Mouse (Mus musculus) intestine, postnatal 0 days (tissue): ENCODE measurements around the gene C2cd2l. TPM values are rescaled to one million over a fixed set of nuclear protein-coding genes. Genes with fewer than 3 reads are reported as not detected.

Experiments used
- ATAC-seq: fragments of 200-750 bp; cut with Nextera tagmentation; 2 replicates; pipeline ENCODE4 v1.8.0; 2017; ENCODE audit warnings: mild to moderate bottlenecking, moderate TSS enrichment, moderate library complexity
- H3K27ac ChIP-seq: fragments of 300-500 bp; sonication (generic); 2 replicates; pipeline ENCODE4 v1.5.1; 2014; ENCODE audit warnings: mild to moderate bottlenecking, low read depth, low read length, moderate library complexity
- H3K27me3 ChIP-seq: fragments of 300-500 bp; sonication (generic); replicated peaks from 2 replicates; pipeline ENCODE4 v1.6.1; 2014; ENCODE audit warnings: low read length, mixed read lengths; ENCODE audit not compliant: control insufficient read depth, insufficient read depth
- H3K36me3 ChIP-seq: fragments of 300-500 bp; sonication (generic); 2 replicates; pipeline ENCODE4 v1.6.1; 2014; ENCODE audit warnings: mild to moderate bottlenecking, moderate library complexity; ENCODE audit not compliant: control insufficient read depth, insufficient read depth
- H3K4me1 ChIP-seq: fragments of 300-500 bp; sonication (generic); replicated peaks from 2 replicates; pipeline ENCODE4 v1.6.1; 2014; ENCODE audit warnings: antibody characterized with exemption, low read length, mixed read lengths; ENCODE audit not compliant: control insufficient read depth, insufficient read depth
- H3K4me2 ChIP-seq: fragments of 300-500 bp; sonication (generic); replicated peaks from 2 replicates; pipeline ENCODE4 v1.6.1; 2014; ENCODE audit warnings: low read depth, mild to moderate bottlenecking, moderate library complexity
- H3K4me3 ChIP-seq: fragments of 300-500 bp; sonication (generic); 2 replicates; pipeline ENCODE4 v1.5.1; 2014; ENCODE audit warnings: low read depth, low read length
- H3K9ac ChIP-seq: fragments of 300-500 bp; sonication (generic); 2 replicates; pipeline ENCODE4 v1.6.1; 2014; ENCODE audit warnings: mild to moderate bottlenecking, low read depth, low read length
- H3K9me3 ChIP-seq: fragments of 300-500 bp; sonication (generic); 2 replicates; pipeline ENCODE4 v1.6.1; 2016; ENCODE audit warnings: mixed run types; ENCODE audit not compliant: control insufficient read depth
- CTCF ChIP-seq: sonication (generic); IDR thresholded peaks from 2 replicates; pipeline ENCODE4 v1.5.1; 2016; ENCODE audit warnings: low read depth, mild to moderate bottlenecking, control low read depth, antibody characterized with exemption, moderate library complexity
- WGBS: fragments of 180-500 bp; shearing (Covaris S2); extraction: QIAGEN DNeasy Blood & Tissue Kit; methylation state at CpG from one replicate; pipeline ENCODE4 v1.1.7; 2014; 5-methylcytosine and 5-hydroxymethylcytosine counted together
- polyA plus RNA-seq: library from polyadenylated mRNA; unstranded; fragments of >200 nt; fragmentation: Nextera tagmentation; extraction: Ambion mirVana; gene quantifications from 2 replicates; pipeline ENCODE4 v1.2.1, GENCODE M21; 2015

Gene C2cd2l
- polyA plus RNA-seq, 1 experiment from 2014 or later = 42.4 TPM

DNA sequence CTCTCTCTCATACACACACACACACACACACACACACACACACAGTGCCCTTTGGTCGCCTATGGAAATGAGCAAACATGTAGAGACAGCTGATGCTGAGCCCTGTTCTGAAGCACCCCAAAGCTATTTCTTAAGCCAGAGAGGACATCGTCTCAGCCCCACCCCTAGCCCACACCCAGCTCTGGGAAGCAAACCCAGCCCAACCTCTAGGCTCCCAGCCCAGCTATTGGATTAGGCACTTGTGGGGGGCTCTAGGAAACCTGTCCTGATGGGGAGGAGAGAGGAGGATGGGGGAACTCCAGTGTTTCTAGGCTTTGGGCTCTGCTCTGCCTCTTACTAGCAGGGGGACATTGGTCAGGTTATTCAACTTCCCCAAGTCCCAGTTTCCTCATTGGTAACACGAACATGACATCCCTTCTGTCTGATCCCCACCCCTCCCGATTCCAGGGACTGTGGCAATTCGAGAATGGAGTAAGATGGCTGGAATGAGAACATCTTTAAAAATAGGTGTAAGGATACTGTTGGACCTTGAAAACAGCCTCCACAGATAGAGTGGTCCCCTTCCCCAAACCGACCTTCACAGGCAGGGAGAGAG, 33.7 kb downstream of the C2cd2l start:
- H3K36me3 ChIP-seq = peaks cover 16% of the 10 kb centered on the region; the same call in 1 of the 2 replicates
- no peak overlapping the region for H3K9ac ChIP-seq
- H3K27ac ChIP-seq = no peak overlapping the region
- WGBS = 14% methylated on average over 5 of the region's 6 CpGs
- no peak overlapping the region for H3K4me3 ChIP-seq
- no peak for TF ChIP-seq CTCF
- ATAC-seq = no peak
- peaks cover 8% of the 10 kb centered on the region; the same call in 1 of the 2 replicates for H3K27me3 ChIP-seq
- H3K9me3 ChIP-seq = no peaks in the 10 kb centered on the region
- H3K4me2 ChIP-seq = no peak overlapping the region
- 0 out of 2 replicates have a peak, but pooled peaks cover 7% of the 10 kb centered on the region for H3K4me1 ChIP-seq

DNA sequence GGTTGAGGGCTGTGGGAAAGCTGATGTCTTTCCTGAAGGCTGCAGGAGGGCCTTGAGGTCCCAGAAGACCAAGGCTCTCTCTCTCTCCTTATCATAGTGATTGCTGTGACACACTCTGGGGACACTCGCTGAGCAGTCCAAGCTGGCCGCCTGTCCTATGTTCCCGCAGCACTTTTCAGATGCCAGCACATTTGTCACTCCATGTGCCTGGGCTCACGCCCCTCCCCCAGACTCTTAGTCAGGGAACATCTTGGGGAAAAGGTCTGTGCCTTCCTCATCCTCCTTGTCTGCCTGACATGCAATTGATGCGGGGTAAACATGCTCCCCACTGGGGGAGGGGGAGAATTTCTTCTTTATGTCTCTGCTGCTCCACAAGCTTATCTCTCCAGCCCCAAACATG, 36.9 kb downstream of the C2cd2l start:
- TF ChIP-seq CTCF = no peak
- Histone ChIP-seq H3K27ac (no peak overlapping the region), H3K36me3 (no peaks in the 10 kb centered on the region; the same call in 1 of the 2 replicates), H3K9ac (no peak overlapping the region), H3K9me3 (no peaks in the 10 kb centered on the region), H3K27me3 (peaks cover 8% of the 10 kb centered on the region; the same call in 1 of the 2 replicates), H3K4me3 (no peak overlapping the region), H3K4me2 (no peak overlapping the region), H3K4me1 (no peaks in the 10 kb centered on the region)
- WGBS = 55% methylated on average over 5 of the region's 5 CpGs
- no peak for ATAC-seq

- H3K9me3 ChIP-seq = no peaks in the 10 kb centered on the region
- WGBS = 86% methylated on average over 4 of the region's 4 CpGs
- ATAC-seq = no peak
- H3K27ac ChIP-seq = no peak overlapping the region
- no peak overlapping the region for H3K4me2 ChIP-seq
- no peak overlapping the region for H3K4me3 ChIP-seq
- no peak overlapping the region for H3K9ac ChIP-seq
- H3K4me1 ChIP-seq = no peaks in the 10 kb centered on the region
- H3K36me3 ChIP-seq = no peaks in the 10 kb centered on the region
- no peaks in the 10 kb centered on the region for H3K27me3 ChIP-seq
- TF ChIP-seq CTCF = no peak
These were observed 50.1 kb downstream of the C2cd2l start for GRCm38 (mm10) chr9:44269973-44270372.

GRCm38 (mm10) chr9:44269077-44269476, 51.0 kb downstream of the C2cd2l start:
- WGBS = 89% methylated on average over 3 of the region's 3 CpGs

DNA sequence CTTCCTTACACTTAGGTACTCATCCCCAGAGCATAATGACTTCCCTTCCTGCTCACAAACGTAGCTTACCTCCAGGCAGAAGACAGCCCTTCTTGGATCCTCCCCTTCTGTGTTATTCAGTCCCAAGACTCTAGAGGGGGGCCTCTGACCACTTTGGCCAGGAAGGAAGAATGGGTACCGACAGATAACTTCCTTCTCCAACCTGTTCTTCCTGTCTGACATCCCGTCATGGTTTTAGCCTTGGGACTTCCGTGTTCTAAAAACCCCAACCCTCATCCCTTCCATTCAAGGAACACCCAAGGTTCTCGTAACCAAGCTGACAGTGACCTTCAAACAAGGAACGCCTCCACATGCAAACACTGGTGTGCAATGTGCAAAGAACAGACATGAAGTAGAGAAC, 51.7 kb downstream of the C2cd2l start, which contains the start of gene Nlrx1:
Gene Nlrx1 (minus strand): TSS at position 168 of the 400 bp plus-strand sequence.
- Histone ChIP-seq H3K9ac (peak within 1 kb of the TSS; percentile 92), H3K27me3 (no peaks in the 10 kb centered on the region), H3K27ac (peak within 1 kb of the TSS; percentile 77), H3K36me3 (no peaks in the 10 kb centered on the region; the same call in 1 of the 2 replicates), H3K4me3 (peak within 1 kb of the TSS; percentile 57), H3K4me1 (no peaks in the 10 kb centered on the region), H3K9me3 (no peaks in the 10 kb centered on the region), H3K4me2 (peak within 1 kb of the TSS; percentile 90)
- TF ChIP-seq CTCF = no peak
- peak; percentile 42 for ATAC-seq
- WGBS = 42% methylated on average over 6 of the region's 6 CpGs

More at GRCm38 (mm10) chr9:44269077-44269476, 51.0 kb downstream of the C2cd2l start:
- no peaks in the 10 kb centered on the region for H3K9me3 ChIP-seq
- H3K4me3 ChIP-seq = no peak overlapping the region
- H3K36me3 ChIP-seq = no peaks in the 10 kb centered on the region
- H3K4me2 ChIP-seq = no peak overlapping the region
- ATAC-seq = no peak
- H3K27me3 ChIP-seq = no peaks in the 10 kb centered on the region
- H3K4me1 ChIP-seq = no peaks in the 10 kb centered on the region
- peak; percentile 72 for TF ChIP-seq CTCF
- no peak overlapping the region for H3K9ac ChIP-seq
- no peak overlapping the region for H3K27ac ChIP-seq

- H3K4me1 ChIP-seq = no peaks in the 10 kb centered on the region
- H3K9ac ChIP-seq = peak overlapping the region; percentile 92
- peak; percentile 85 for TF ChIP-seq CTCF
- peak; percentile 83 for ATAC-seq
- peak overlapping the region; percentile 90 for H3K4me2 ChIP-seq
- H3K4me3 ChIP-seq = peak overlapping the region; percentile 57
- H3K27ac ChIP-seq = peak overlapping the region; percentile 77
- no peaks in the 10 kb centered on the region; the same call in 1 of the 2 replicates for H3K36me3 ChIP-seq
- H3K9me3 ChIP-seq = no peaks in the 10 kb centered on the region
- 5% methylated on average over 28 of the region's 28 CpGs for WGBS
- no peaks in the 10 kb centered on the region for H3K27me3 ChIP-seq
These were observed 52.1 kb downstream of the C2cd2l start for GRCm38 (mm10) chr9:44268027-44268360.
